Mouse (Mus musculus) embryo, embryonic 10.5 days (tissue): ENCODE data around the gene Baiap2.
A peak's percentile ranks its signal among the peaks of the same experiment; 100 is the strongest.

ENCODE experiments used
- DNase-seq: peaks from one replicate; pipeline ENCODE4 v3.0.0-alpha.2; 2015; ENCODE audit warnings: low spot score

The Baiap2 gene

GRCm38 (mm10) chr11:119978701-119979100 lies 36.1 kb downstream of the Baiap2 start:
- no peak for DNase-seq

GRCm38 (mm10) chr11:119979596-119980385 lies 37.2 kb downstream of the Baiap2 start:
- DNase-seq, result no peak

- no peak for DNase-seq
Observed at GRCm38 (mm10) chr11:119981769-119982168, 39.2 kb downstream of the Baiap2 start.

- no peak for DNase-seq
Observed at GRCm38 (mm10) chr11:119982236-119982635, 39.7 kb downstream of the Baiap2 start.

GRCm38 (mm10) chr11:119983151-119983550 lies 40.6 kb downstream of the Baiap2 start:
- no peak for DNase-seq

- DNase-seq, result no peak
Observed at GRCm38 (mm10) chr11:119986751-119987425, 44.3 kb downstream of the Baiap2 start.

GRCm38 (mm10) chr11:119987876-119988275 lies 45.3 kb downstream of the Baiap2 start:
- no peak for DNase-seq

GRCm38 (mm10) chr11:119988391-119988790 lies 45.8 kb downstream of the Baiap2 start:
- DNase-seq, result no peak

GRCm38 (mm10) chr11:119989115-119989564 lies 46.6 kb downstream of the Baiap2 start:
- DNase-seq, result peak; percentile 61

- no peak for DNase-seq
Observed at GRCm38 (mm10) chr11:119990658-119991337, 48.2 kb downstream of the Baiap2 start.

- DNase-seq, result peak; percentile 91
Observed at GRCm38 (mm10) chr11:119991338-119991678, 48.7 kb downstream of the Baiap2 start.

GRCm38 (mm10) chr11:119997351-119997750 lies 54.8 kb downstream of the Baiap2 start:
- no peak for DNase-seq

GRCm38 (mm10) chr11:120002041-120002440 lies 59.5 kb downstream of the Baiap2 start:
- DNase-seq, result no peak

GRCm38 (mm10) chr11:120002634-120003220 lies 60.2 kb downstream of the Baiap2 start:
- no peak for DNase-seq

- no peak for DNase-seq
Observed at GRCm38 (mm10) chr11:120005434-120006317, 63.1 kb downstream of the Baiap2 start.

- DNase-seq, result no peak
Observed at GRCm38 (mm10) chr11:120007496-120008080, 65.0 kb downstream of the Baiap2 start.

- DNase-seq, result no peak
Observed at GRCm38 (mm10) chr11:120008501-120008900, 65.9 kb downstream of the Baiap2 start.

- DNase-seq, result no peak
Observed at GRCm38 (mm10) chr11:120008956-120009355, 66.4 kb downstream of the Baiap2 start.

- DNase-seq, result no peak
Observed at GRCm38 (mm10) chr11:120009937-120010336, 67.4 kb downstream of the Baiap2 start.

GRCm38 (mm10) chr11:120011114-120011760 lies 68.7 kb downstream of the Baiap2 start:
- DNase-seq, result no peak
